Mouse (Mus musculus) splenic B cell, adult 2 months (primary cell): ENCODE data around the gene Gm21887.
"Not testable (repeated sequence)": the region's sequence is repeated elsewhere in the genome, so short reads cannot be mapped to it uniquely, and the experiment has no call there.

Experiments
- DNase-seq: peaks from one replicate; pipeline ENCODE4 v3.0.0-alpha.2; 2011; ENCODE audit warnings: low read depth, low spot score
- H3K27me3 ChIP-seq: 2 replicates; pipeline ENCODE4 v1.6.1; 2012; ENCODE audit warnings: mild to moderate bottlenecking, low read length, moderate library complexity, mixed read lengths; ENCODE audit not compliant: control insufficient read depth, poor library complexity, insufficient read depth, severe bottlenecking
- H3K36me3 ChIP-seq: 2 replicates; pipeline ENCODE4 v1.6.1; 2012; ENCODE audit warnings: mild to moderate bottlenecking, low read length, moderate library complexity, mixed read lengths; ENCODE audit not compliant: control insufficient read depth, poor library complexity, insufficient read depth, severe bottlenecking

Gm21887 gene

DNA sequence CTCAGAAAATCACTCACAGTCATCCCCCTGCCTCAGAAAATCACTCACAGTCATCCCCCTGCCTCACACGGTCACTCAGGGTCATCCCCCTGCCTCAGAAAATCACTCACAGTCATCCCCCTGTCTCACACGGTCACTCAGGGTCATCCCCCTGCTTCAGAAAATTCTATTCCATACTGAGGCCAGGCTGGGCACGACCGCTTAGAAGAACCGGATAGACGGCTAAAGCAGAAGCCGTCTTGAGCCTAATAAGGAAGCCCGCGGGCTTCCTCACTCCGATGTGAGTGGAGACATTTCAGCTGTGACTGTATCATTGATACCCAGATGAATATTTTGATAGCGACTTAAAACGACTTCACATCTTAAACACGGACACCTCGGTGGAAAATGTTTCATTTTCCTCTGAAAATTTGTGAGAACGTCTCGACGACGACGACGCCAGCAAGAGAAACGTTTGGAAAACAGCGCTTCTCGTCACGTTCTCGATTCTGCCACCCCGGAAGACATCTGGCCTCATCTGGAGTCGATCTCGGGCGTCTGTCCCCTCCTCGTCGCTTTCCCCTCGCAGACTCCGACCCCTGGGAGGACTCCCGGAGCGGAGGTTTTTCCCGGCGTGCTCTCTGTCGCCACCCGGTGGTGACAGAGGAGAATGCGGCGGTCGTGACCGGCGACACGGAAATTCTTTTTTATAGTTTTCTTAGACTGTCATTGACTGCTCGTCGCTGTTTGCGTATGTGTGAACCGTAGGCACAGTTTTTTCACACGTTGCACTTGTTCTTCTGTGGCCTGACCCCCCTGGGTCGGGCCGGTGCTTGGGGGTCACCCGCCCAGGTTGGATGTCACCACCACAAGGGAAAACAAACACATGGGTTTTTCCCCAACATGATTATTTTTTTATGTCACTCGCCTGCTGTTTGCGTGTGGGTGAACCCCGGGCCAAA lies 19.5 kb upstream of the Gm21887 start:
- not testable (repeated sequence) for H3K27me3 ChIP-seq, H3K36me3 ChIP-seq
- peak; percentile 94 for DNase-seq

DNA sequence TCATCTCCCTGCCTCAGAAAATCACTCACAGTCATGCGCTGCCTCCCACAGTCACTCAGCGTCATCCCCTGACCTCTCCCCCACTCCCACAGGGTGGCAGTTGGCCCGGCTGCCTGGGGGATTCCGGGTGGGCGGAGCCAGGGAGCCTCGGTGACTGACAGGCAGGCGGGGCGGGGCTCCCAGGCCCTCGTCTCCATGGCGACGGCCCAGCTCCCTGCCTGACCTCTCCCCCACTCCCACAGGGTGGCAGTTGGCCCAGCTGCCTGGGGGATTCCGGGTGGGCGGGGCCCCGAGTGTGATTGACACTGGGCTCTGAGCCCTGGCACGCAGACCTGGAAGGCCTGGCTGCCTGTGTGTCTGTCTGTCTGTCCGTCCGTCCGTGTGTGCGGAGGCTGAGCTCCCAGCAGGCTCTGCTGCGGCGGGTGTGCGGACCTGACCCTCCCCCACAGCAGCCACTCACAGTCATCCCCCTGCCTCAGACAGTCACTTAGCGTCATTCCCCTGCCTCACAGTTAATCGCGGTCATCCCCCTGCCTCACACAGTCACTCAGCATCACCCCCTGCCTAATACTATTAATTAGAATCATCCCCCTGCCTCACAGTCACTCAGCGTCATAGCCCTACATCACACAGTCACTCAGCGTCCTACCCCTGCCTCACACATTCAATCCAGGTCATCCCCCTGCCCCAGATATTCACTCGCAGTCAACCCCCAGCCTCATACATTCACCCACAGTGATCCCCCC lies 18.2 kb upstream of the Gm21887 start:
- DNase-seq: peak; percentile 94
- not testable (repeated sequence) for H3K36me3 ChIP-seq, H3K27me3 ChIP-seq

DNA sequence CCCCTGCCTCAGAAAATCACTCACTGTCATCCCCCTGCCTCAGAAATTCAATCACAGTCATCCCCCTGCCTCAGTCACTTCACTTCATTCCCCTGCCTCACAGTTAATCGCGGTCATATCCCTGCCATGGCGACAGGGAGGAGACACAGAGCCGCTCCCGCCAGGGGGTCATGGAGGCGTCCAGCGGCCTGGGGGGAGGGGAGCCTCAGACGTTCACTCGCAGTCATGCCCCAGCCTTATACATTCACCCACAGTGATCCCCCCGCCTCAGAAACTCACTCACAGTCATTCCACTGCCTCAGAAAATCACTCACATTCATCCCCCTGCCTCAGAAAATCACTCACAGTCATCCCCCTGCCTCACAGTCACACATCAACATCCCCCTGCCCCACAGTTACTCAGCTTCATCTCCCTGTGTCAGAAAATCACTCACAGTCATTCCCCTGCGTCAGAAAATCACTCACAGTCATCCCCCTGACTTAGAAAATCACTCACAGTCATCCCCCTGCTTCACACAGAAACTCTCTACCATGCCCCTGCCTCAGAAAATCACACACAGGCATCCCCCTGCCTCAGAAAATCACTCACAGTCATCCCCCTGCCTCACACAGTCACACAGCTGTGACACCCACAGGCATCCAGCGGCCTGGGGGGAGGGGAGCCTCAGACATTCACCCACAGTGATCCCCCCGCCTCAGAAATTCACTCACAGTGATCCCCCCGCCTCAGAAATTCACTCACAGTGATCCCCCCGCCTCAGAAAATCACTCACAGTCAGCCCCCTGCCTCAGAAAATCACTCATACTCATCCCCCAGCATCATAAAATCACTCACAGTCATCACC lies 17.2 kb upstream of the Gm21887 start:
- DNase-seq: peak; percentile 58
- not testable (repeated sequence) for H3K36me3 ChIP-seq, H3K27me3 ChIP-seq

DNA sequence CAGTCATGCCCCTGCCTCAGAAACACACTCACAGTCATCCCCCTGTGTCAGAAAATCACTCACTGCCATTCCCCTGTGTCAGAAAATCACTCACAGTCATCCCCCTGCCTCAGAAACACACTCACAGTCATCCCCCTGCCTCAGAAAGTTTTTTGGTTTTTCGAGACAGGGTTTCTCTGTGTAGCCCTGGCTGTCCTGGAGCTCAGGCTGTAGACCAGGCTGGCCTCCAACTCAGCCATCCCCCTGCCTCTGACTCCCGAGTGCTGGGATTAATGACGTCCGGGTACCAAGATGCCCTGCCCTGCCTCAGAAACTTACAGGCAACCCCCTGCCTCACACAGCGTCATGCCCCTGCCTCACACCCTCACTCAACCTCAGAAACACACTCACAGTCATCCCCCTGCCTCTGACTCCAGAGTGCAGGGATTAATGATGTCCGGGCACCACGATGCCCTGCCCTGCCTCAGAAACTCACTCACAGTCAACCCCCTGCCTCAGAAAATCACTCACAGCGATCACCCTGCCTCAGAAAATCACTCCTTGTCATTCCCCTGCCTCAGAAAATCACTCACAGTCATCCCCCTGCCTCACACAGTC lies 16.4 kb upstream of the Gm21887 start:
- H3K27me3 ChIP-seq, H3K36me3 ChIP-seq: not testable (repeated sequence)
- peak; percentile 65 for DNase-seq

DNA sequence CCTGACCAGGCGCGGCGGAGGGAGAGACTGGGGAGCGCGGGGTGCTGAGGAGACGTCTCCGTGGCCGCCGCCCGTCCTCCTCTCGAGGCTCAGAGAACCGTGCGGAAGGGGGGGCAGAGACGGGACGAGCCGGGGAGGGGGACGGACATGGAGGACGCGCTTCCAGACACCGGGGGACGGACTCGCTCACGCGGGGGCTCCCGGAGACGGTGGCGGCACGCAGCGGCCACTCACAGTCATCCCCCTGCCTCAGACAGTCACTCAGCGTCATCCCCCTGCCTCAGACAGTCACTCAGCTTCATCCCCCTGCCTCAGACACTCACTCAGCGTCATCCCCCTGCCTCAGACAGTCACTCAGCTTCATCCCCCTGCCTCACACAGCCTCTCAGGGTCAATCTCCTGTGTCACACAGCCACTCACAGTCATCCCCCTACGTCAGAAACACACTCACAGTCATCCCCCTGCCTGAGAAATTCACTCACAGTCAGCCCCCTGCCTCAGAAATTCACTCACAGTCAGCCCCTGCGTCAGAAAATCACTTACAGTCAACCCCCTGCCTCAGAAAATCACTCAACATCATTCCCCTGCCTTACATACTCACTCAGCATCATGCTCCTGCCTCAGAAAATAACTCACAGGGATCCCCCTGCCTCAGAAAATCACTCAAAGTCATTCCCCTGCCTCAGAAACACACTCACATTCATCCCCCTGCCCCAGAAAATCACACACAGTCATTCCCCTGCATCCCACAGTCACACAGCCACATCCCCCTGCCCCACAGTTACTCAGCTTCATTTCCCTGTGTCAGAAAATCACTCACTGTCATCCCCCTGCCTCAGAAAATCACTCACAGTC lies 15.2 kb upstream of the Gm21887 start:
- not testable (repeated sequence) for H3K36me3 ChIP-seq, H3K27me3 ChIP-seq
- peak; percentile 70 for DNase-seq

DNA sequence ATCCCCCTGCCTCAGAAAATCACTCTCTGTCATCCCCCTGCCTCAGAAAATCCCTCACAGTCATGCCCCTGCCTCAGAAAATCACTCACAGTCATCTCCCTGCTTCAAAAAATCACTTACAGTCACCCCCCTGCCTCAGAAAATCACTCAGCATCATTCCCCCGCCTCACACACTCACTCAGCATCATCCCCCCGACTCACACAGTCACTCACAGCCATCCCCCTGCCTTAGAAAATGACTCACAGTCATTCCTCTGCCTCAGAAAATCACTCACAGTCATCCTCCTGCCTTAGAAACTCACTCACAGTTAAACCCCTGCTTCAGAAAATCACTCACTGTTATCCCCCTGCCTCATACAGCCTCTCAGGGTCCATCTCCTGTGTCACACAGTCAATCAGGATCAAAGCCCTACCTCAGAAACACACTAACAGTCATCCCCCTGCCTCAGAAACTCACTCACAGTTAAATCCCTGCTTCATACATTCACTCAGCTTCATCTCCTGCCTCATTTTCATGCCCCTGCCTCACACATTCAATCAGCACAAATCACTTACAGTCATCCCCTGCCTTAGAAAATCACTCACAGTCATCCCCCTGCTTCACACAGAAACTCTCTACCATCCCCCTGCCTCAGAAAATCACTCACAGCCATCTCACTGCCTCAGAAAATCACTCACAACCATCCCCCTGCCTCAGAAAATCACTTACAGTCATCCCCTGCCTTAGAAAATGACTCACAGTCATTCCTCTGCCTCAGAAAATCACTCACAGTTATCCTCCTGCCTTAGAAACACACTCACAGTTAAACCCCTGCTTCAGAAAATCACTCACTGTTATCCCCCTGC lies 14.4 kb upstream of the Gm21887 start:
- H3K27me3 ChIP-seq, H3K36me3 ChIP-seq: not testable (repeated sequence)
- peak; percentile 64 for DNase-seq

DNA sequence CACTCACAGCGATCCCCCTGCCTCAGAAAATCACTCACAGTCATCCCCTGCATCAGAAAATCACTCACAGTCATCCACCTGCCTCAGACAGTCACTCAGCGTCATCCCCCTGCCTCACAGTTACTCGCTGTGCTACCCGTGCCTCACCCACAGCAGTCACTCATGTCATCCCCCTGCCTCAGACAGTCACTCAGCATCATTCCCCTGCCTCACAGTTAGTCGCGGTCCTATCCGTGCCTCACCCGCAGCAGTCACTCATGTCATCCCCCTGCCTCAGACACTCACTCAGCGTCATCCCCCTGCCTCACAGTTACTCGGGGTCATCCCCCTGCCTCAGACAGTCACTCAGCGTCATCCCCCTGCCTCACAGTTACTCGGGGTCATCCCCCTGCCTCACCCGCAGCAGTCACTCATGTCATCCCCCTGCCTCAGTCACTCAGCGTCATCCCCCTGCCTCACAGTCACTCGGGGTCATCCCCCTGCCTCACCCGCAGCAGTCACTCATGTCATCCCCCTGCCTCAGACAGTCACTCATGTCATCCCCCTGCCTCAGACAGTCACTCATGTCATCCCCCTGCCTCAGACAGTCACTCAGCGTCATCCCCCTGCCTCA lies 13.4 kb upstream of the Gm21887 start:
- not testable (repeated sequence) for H3K36me3 ChIP-seq, H3K27me3 ChIP-seq
- peak; percentile 72 for DNase-seq

DNA sequence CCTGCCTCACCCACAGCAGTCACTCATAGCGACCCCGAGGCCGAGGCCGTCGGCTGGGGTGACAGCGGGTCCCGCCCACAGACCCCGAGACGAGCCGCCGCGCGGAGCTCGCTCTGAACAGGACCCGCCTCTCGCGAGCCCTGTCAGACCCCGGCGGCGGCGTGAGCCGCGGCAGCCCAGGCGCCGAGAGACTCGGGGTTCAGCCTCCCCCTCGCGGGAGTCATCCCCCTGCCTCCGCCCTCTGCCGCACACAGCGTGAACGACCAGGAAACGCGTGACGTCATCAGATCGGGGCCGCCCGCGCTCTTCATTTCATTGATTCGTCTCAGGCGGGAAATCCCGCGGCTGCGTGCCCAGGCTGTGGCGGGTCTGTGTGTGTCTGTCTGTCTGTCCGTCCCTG lies 12.5 kb upstream of the Gm21887 start:
- H3K36me3 ChIP-seq, H3K27me3 ChIP-seq: not testable (repeated sequence)
- DNase-seq: peak; percentile 100

DNA sequence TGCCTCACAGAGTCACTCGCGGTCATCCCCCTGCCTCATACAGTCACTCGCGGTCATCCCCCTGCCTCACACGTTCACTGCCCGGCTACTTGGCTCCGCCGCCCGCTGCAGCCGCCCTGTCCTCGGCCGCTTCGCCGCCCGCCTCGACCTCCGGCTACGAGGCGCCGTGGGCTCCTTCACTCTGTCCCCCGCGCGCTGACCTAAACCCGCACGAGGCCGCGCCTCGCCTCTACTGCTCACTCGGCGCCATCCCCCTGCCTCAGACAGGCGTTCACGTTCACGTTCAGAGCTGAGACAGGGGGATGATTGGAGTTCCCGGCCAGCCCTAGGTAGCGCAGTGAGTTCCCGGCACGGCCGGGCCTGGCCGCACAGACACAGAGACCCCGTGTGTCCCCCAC lies 12.0 kb upstream of the Gm21887 start:
- DNase-seq, H3K36me3 ChIP-seq, H3K27me3 ChIP-seq: not testable (repeated sequence)

DNA sequence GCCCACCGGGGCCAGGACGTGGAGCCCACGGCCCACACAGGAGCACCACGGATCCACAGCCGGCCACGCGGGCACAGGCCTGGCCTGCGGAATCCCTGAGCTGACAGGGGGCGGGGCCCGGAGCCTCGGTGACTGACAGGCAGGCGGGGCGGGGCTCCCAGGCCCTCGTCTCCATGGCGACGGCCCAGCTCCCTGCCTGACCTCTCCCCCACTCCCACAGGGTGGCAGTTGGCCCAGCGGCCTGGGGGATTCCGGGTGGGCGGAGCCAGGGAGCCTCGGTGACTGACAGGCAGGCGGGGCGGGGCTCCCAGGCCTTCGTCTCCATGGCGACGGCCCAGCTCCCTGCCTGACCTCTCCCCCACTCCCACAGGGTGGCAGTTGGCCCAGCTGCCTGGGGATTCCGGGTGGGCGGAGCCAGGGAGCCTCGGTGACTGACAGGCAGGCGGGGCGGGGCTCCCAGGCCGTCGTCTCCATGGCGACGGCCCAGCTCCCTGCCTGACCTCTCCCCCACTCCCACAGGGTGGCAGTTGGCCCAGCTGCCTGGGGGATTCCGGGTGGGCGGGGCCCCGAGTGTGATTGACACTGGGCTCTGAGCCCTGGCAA lies 11.5 kb upstream of the Gm21887 start:
- H3K27me3 ChIP-seq, H3K36me3 ChIP-seq: not testable (repeated sequence)
- DNase-seq: peak; percentile 100

DNA sequence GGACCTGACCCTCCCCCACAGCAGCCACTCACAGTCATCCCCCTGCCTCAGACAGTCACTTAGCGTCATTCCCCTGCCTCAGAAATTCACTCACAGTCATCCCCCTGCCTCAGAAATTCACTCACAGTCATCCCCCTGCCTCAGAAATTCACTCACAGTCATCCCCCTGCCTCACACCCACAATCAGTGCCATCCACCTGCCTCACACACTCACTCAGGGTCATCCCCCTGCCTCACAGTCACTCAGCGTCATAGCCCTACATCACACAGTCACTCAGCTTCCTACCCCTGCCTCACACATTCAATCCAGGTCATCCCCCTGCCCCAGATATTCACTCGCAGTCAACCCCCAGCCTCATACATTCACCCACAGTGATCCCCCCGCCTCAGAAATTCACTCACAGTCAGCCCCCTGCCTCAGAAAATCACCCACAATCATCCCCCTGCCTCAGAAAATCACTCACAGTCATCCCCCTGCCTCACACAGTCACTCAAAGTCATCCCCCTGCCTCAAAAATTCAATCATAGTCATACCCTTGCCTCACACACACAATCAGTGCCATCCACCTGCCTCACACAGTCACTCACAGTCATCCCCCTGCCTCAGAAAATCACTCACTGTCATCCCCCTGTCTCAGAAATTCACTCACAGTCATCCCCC lies 10.8 kb upstream of the Gm21887 start:
- H3K27me3 ChIP-seq, H3K36me3 ChIP-seq, DNase-seq: not testable (repeated sequence)

DNA sequence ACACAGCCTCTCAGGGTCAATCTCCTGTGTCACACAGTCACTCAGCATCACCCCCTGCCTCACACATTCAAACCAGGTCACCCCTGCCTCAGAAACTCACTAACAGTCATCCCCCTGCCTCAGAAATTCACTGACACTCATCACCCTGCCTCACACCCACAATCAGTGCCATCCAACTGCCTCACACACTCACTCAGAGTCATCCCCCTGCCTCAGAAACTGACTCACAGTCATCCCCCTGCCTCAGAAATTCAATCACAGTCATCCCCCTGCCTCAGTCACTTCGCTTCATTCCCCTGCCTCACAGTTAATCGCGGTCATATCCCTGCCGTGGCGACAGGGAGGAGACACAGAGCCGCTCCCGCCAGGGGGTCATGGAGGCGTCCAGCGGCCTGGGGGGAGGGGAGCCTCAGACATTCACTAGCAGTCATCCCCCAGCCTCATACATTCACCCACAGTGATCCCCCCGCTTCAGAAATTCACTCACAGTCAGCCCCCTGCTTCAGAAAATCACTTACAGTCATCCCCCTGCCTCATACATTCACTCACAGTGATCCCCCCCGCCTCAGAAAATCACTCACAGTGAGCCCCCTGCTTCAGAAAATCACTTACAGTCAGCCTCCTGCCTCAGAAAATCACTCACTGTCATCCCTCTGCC lies 10.1 kb upstream of the Gm21887 start:
- not testable (repeated sequence) for H3K36me3 ChIP-seq
- peak; percentile 77 for DNase-seq

More for the DNA sequence above, 10.1 kb upstream of the Gm21887 start:
- not testable (repeated sequence) for H3K27me3 ChIP-seq
